Mouse (Mus musculus) hindlimb bud, embryonic 11.5 days (tissue): ENCODE data around the gene Gm7102.
A peak's percentile ranks its signal among the peaks of the same experiment; 100 is the strongest.
"Not testable (repeated sequence)": the region's sequence is repeated elsewhere in the genome, so short reads cannot be mapped to it uniquely, and the experiment has no call there.

Experiments
- DNase-seq: peaks from one replicate; pipeline ENCODE4 v3.0.0-alpha.2; 2012; ENCODE audit warnings: low read depth, low spot score; ENCODE audit errors: extremely low spot score

The Gm7102 gene

GRCm38 (mm10) chr19:61175756-61176324 lies at the start of gene Gm7102:
Gene Gm7102 (minus strand): TSS chr19:61176309.
- no peak for DNase-seq

- DNase-seq: no peak
Measured at GRCm38 (mm10) chr19:61224678-61225525, 48.8 kb upstream of the Gm7102 start.

- DNase-seq: peak; percentile 54
Measured at GRCm38 (mm10) chr19:61223706-61224328, 47.7 kb upstream of the Gm7102 start.

GRCm38 (mm10) chr19:61207506-61207905 lies 31.4 kb upstream of the Gm7102 start:
- DNase-seq: not testable (repeated sequence)

GRCm38 (mm10) chr19:61199836-61200235 lies 23.7 kb upstream of the Gm7102 start:
- no peak for DNase-seq

GRCm38 (mm10) chr19:61199316-61199715 lies 23.2 kb upstream of the Gm7102 start:
- peak; percentile 79 for DNase-seq

- DNase-seq: not testable (repeated sequence)
Measured at GRCm38 (mm10) chr19:61183590-61183989, 7.5 kb upstream of the Gm7102 start, which contains the start of gene Gm6020. Gene Gm6020 (plus strand): TSS chr19:61183890.

- DNase-seq: no peak
Measured at GRCm38 (mm10) chr19:61151701-61152420, 24.2 kb downstream of the Gm7102 start.

GRCm38 (mm10) chr19:61151372-61151700 lies 24.8 kb downstream of the Gm7102 start:
- no peak for DNase-seq

GRCm38 (mm10) chr19:61141299-61141698 lies 34.8 kb downstream of the Gm7102 start:
- no peak for DNase-seq

GRCm38 (mm10) chr19:61140342-61141206 lies 35.5 kb downstream of the Gm7102 start, which contains the start of gene Zfp950:
Gene Zfp950 (minus strand): TSS chr19:61140840.
- DNase-seq: peak; percentile 73

GRCm38 (mm10) chr19:61138655-61139054 lies 37.5 kb downstream of the Gm7102 start:
- DNase-seq: no peak

- DNase-seq: no peak
Measured at GRCm38 (mm10) chr19:61131096-61131495, 45.0 kb downstream of the Gm7102 start.
